Mouse (Mus musculus) lung, postnatal 4 days (tissue): ENCODE results near the gene Mast4.
"Not testable (repeated sequence)": the region's sequence is repeated elsewhere in the genome, so short reads cannot be mapped to it uniquely, and the experiment has no call there.

Source experiments
- DNase-seq, 2 experiments: peaks; one replicate each; pipeline ENCODE4 v3.0.0; 2021

Mast4 gene

GRCm38 (mm10) chr13:103334392-103334686 lies at the start of gene Mast4:
Gene Mast4, minus strand, starts transcription at chr13:103334497.
- DNase-seq: peak; percentile 90 to 91

- no peak for DNase-seq
Measured at GRCm38 (mm10) chr13:103374495-103374894, 40.2 kb upstream of the Mast4 start.

GRCm38 (mm10) chr13:103369194-103369593 lies 34.9 kb upstream of the Mast4 start:
- no peak for DNase-seq

GRCm38 (mm10) chr13:103363181-103363580 lies 28.9 kb upstream of the Mast4 start:
- DNase-seq: no peak

GRCm38 (mm10) chr13:103357415-103357814 lies 23.1 kb upstream of the Mast4 start:
- DNase-seq: not testable (repeated sequence)

GRCm38 (mm10) chr13:103356909-103357308 lies 22.6 kb upstream of the Mast4 start:
- DNase-seq: not testable (repeated sequence)

GRCm38 (mm10) chr13:103354737-103355136 lies 20.4 kb upstream of the Mast4 start:
- no peak for DNase-seq

- DNase-seq: no peak
Measured at GRCm38 (mm10) chr13:103344749-103345148, 10.5 kb upstream of the Mast4 start.

GRCm38 (mm10) chr13:103344006-103344720 lies 9.9 kb upstream of the Mast4 start:
- no peak for DNase-seq

- no peak for DNase-seq
Measured at GRCm38 (mm10) chr13:103341031-103341430, 6.7 kb upstream of the Mast4 start.

- DNase-seq: no peak
Measured at GRCm38 (mm10) chr13:103338616-103339015, 4.3 kb upstream of the Mast4 start.

GRCm38 (mm10) chr13:103336237-103336636 lies 1.9 kb upstream of the Mast4 start:
- no peak for DNase-seq

GRCm38 (mm10) chr13:103334723-103335458 lies 594 bp upstream of the Mast4 start:
- no peak for DNase-seq

- DNase-seq: peak; percentile 31 to 45
Measured at GRCm38 (mm10) chr13:103333601-103334391, 501 bp downstream of the Mast4 start.

- no peak for DNase-seq
Measured at GRCm38 (mm10) chr13:103333153-103333552, 1.1 kb downstream of the Mast4 start.

- DNase-seq: no peak
Measured at GRCm38 (mm10) chr13:103332731-103333130, 1.6 kb downstream of the Mast4 start.

GRCm38 (mm10) chr13:103331096-103331495 lies 3.2 kb downstream of the Mast4 start:
- no peak for DNase-seq

GRCm38 (mm10) chr13:103328299-103328698 lies 6.0 kb downstream of the Mast4 start:
- no peak for DNase-seq

- no peak for DNase-seq
Measured at GRCm38 (mm10) chr13:103327843-103328242, 6.5 kb downstream of the Mast4 start.

- DNase-seq: no peak
Measured at GRCm38 (mm10) chr13:103326186-103326585, 8.1 kb downstream of the Mast4 start.

GRCm38 (mm10) chr13:103319881-103320280 lies 14.4 kb downstream of the Mast4 start:
- no peak for DNase-seq

GRCm38 (mm10) chr13:103319317-103319716 lies 15.0 kb downstream of the Mast4 start:
- DNase-seq: no peak

GRCm38 (mm10) chr13:103316777-103317367 lies 17.4 kb downstream of the Mast4 start:
- no peak for DNase-seq
